Mouse (Mus musculus): ENCODE data around the gene Sptbn4. TPM values are rescaled to one million over a fixed set of nuclear protein-coding genes. Genes with fewer than 3 reads are reported as not detected.

Sptbn4 gene
- polyA plus RNA-seq, 1 experiment from 2014 or later, result 0.26 TPM

DNA sequence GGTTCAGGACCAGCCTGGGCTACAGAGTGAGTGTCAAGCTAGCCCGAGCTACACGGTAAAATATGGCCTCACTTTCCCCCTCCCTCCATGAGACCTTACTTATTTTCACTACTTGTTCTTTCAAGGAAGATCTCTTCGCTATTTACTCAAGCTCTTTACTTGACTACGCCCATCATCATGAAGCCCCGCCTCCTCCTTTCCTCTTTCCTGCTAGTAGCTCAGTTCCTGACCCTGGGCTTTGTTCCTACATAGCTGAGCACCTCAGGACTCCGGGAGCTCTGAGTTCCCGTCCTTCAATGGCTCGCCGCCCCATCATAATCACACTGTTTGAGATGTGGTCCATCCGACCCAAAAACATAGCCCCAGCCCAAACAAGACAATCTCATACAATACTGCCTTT, 14.1 kb downstream of the Sptbn4 start:
- Histone ChIP-seq H3K9ac (replicated peaks) (no peak overlapping the region), H3K4me2 (peak overlapping the region; percentile 6; the same call in 1 of the 2 replicates), H3K9me3 (peaks cover 13% of the 10 kb centered on the region), H3K27me3 (peaks cover 37% of the 10 kb centered on the region), H3K4me3 (replicated peaks) (no peak overlapping the region), H3K27ac (no peak overlapping the region), H3K36me3 (no peaks in the 10 kb centered on the region), H3K4me1 (replicated peaks) (no peaks in the 10 kb centered on the region)
- no peak for ATAC-seq (ENCODE audit: insufficient number of reproducible peaks, insufficient read depth, low FRiP score, low TSS enrichment, low read depth)
- WGBS, result 26% methylated on average over 10 of the region's 10 CpGs

DNA sequence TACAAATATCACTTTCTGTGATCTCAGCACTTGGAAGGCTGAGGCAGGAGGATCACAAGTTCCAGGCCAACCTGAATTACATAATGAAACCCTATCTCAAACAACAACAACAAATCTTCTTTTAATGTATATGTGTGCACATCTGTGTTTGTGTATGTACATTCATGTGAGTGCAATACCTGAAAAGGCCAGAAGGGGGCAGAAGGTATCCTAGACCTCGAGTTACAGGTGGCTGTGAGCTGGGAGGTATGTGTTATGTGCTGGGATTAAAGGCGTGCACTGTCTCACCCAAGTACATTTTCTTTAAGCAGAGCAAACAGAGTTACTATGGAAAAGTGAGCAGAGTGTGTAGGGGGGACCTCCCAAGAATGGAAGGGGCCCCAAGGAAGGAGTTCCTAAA, 18.4 kb downstream of the Sptbn4 start:
- Histone ChIP-seq H3K4me1 (replicated peaks) (no peaks in the 10 kb centered on the region), H3K27ac (no peak overlapping the region), H3K9me3 (peaks cover 9% of the 10 kb centered on the region), H3K9ac (replicated peaks) (no peak overlapping the region), H3K27me3 (peaks cover 19% of the 10 kb centered on the region), H3K4me3 (replicated peaks) (no peak overlapping the region), H3K36me3 (no peaks in the 10 kb centered on the region), H3K4me2 (no peak overlapping the region)
- WGBS, result 66% methylated on average over 2 of the region's 2 CpGs
- ATAC-seq (ENCODE audit: insufficient number of reproducible peaks, insufficient read depth, low FRiP score, low TSS enrichment, low read depth), result no peak

- no peak for ATAC-seq (ENCODE audit: insufficient number of reproducible peaks, insufficient read depth, low FRiP score, low TSS enrichment, low read depth)
- 79% methylated on average over 11 of the region's 11 CpGs for WGBS
- Histone ChIP-seq H3K9ac (replicated peaks) (no peak overlapping the region), H3K27ac (no peak overlapping the region), H3K4me2 (no peak overlapping the region), H3K9me3 (peaks cover 9% of the 10 kb centered on the region), H3K27me3 (peaks cover 11% of the 10 kb centered on the region), H3K4me3 (replicated peaks) (no peak overlapping the region), H3K4me1 (replicated peaks) (no peaks in the 10 kb centered on the region), H3K36me3 (no peaks in the 10 kb centered on the region)
These were observed 19.5 kb downstream of the Sptbn4 start for GRCm38 (mm10) chr7:27428002-27428401.

- no peaks in the 10 kb centered on the region for H3K4me1 ChIP-seq (replicated peaks)
- 85% methylated on average over 1 of the region's 1 CpGs for WGBS
- H3K9me3 ChIP-seq, result peaks cover 9% of the 10 kb centered on the region
- no peak overlapping the region for H3K4me2 ChIP-seq
- ATAC-seq (ENCODE audit: insufficient number of reproducible peaks, insufficient read depth, low FRiP score, low TSS enrichment, low read depth), result no peak
- H3K4me3 ChIP-seq (replicated peaks), result no peak overlapping the region
- H3K27me3 ChIP-seq, result 0 out of 2 replicates have a peak, but pooled peaks cover 7% of the 10 kb centered on the region
- no peak overlapping the region for H3K27ac ChIP-seq
- no peak overlapping the region for H3K9ac ChIP-seq (replicated peaks)
- no peaks in the 10 kb centered on the region for H3K36me3 ChIP-seq
These were observed 20.1 kb downstream of the Sptbn4 start for GRCm38 (mm10) chr7:27427387-27427786.

DNA sequence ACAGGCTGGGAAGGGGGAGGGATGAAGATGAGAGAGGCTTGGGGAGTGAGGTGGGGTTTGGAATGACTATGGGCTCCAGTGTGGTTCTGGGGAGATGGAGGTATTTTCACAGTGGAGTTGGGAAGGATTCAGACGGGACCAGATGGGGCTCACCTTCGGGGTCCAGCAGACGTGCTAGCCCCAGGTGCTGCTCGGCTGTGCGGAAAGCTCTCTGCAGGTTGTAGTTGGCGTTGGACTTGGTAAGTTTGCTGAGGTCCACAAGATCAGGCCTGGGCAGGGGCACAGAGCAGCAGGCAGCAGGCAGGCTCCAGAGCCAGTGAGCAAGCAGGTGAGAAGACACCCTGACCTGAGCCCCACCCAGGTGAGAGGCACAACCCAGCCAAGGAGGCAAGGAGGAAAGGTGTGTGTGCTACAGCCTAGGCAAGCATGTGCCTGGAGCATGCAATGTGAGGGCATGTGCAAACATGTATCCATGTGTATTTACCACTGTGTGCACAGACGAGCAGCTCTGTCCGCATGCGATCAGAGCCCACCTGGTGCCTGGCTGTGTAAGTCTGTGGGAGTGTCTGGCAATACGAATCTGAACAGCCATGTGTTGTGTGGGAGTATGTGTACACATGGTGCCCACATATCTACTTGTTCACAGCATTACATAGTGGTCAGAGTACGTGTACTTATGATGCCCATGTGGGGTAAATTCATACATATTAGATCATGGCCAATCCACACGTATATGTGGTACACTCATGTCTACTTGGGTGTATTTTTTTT, 23.7 kb downstream of the Sptbn4 start:
- Histone ChIP-seq H3K4me2 (no peak overlapping the region), H3K27me3 (0 out of 2 replicates have a peak, but pooled peaks cover 6% of the 10 kb centered on the region), H3K27ac (no peak overlapping the region), H3K4me1 (replicated peaks) (no peaks in the 10 kb centered on the region), H3K36me3 (no peaks in the 10 kb centered on the region), H3K4me3 (replicated peaks) (no peak overlapping the region), H3K9ac (replicated peaks) (no peak overlapping the region), H3K9me3 (peaks cover 6% of the 10 kb centered on the region)
- no peak for ATAC-seq (ENCODE audit: insufficient number of reproducible peaks, insufficient read depth, low FRiP score, low TSS enrichment, low read depth)
- WGBS, result 77% methylated on average over 12 of the region's 12 CpGs

GRCm38 (mm10) chr7:27419101-27419500, 28.4 kb downstream of the Sptbn4 start:
- WGBS, result 68% methylated on average over 3 of the region's 3 CpGs
- Histone ChIP-seq H3K36me3 (no peaks in the 10 kb centered on the region), H3K9ac (replicated peaks) (no peak overlapping the region), H3K9me3 (peaks cover 6% of the 10 kb centered on the region), H3K27me3 (peaks cover 28% of the 10 kb centered on the region), H3K4me3 (replicated peaks) (no peak overlapping the region), H3K4me1 (replicated peaks) (no peaks in the 10 kb centered on the region), H3K4me2 (no peak overlapping the region), H3K27ac (no peak overlapping the region)
- no peak for ATAC-seq (ENCODE audit: insufficient number of reproducible peaks, insufficient read depth, low FRiP score, low TSS enrichment, low read depth)

DNA sequence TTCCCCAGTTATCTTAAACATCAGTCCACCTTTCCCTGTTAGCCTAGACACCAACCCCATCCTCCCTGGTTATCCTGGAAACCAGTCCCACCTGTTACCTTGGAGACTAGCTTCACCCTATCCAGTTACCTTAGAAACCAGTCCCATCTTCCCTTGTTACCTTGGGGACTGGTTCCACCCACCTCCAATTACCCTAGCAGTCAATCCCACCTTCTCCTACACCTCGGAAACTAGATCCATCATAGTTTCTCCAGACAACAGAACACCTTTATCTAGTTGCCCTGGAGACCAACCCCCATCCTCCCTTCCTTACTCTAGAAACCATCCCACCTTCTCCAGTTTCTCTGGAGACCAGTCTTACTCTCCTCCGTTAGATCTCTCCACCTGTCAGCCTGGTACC, 30.3 kb downstream of the Sptbn4 start:
- Histone ChIP-seq H3K36me3 (no peaks in the 10 kb centered on the region), H3K4me3 (replicated peaks) (no peak overlapping the region), H3K4me1 (replicated peaks) (no peaks in the 10 kb centered on the region), H3K27me3 (peaks cover 33% of the 10 kb centered on the region), H3K9me3 (peaks cover 8% of the 10 kb centered on the region), H3K27ac (no peak overlapping the region), H3K9ac (replicated peaks) (no peak overlapping the region), H3K4me2 (no peak overlapping the region)
- ATAC-seq (ENCODE audit: insufficient number of reproducible peaks, insufficient read depth, low FRiP score, low TSS enrichment, low read depth), result no peak
- WGBS, result 74% methylated on average over 2 of the region's 2 CpGs

DNA sequence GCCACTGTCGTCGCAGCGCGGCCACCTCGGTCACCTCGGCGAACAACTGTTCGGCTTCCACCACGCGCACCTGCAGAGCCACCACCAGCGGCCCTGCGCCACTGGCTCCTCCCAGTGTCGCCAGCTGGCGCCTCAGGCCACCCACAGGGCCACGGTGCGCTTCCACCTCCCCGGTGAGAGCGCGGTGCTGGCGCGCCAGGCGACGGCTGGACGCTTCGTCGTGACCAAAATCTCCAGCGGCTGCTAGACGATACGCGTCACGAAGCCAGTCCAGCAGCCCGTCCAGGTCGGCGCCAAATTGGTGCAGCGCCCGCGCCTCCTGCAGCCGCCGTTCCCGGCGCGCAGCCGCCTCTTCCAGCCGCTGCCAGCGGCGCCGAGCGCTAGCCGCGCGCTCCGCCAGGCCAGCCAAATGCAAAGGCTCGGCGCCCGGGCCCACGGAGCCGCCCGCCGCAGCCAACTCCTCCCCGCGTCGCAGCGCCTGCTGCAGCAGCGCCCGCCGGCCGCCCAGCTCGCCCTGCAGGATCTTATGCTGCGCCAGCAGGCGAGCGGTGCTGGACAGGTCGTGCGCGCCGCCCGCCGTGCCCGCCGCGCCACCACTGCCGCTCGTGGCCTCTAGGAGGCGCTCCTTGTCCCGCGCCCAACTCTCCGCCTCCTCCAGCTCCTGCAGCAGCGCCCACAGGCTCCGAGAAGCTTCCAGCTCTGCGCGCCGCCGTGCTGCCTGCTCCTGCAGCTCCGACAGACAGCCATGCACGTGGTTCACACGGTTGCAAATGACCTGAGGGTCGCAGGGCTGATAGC, 38.9 kb downstream of the Sptbn4 start:
- under 1% methylated on average over 88 of the region's 96 CpGs for WGBS
- Histone ChIP-seq H3K27ac (no peak overlapping the region), H3K4me1 (replicated peaks) (peaks cover 21% of the 10 kb centered on the region), H3K27me3 (peaks cover 85% of the 10 kb centered on the region), H3K9ac (replicated peaks) (peak overlapping the region; percentile 44; the same call in 1 of the 2 replicates), H3K36me3 (no peaks in the 10 kb centered on the region), H3K4me3 (replicated peaks) (peak overlapping the region; percentile 51), H3K9me3 (peaks cover 11% of the 10 kb centered on the region), H3K4me2 (peak overlapping the region; percentile 81)
- peak; percentile 69 for ATAC-seq (ENCODE audit: insufficient number of reproducible peaks, insufficient read depth, low FRiP score, low TSS enrichment, low read depth)

DNA sequence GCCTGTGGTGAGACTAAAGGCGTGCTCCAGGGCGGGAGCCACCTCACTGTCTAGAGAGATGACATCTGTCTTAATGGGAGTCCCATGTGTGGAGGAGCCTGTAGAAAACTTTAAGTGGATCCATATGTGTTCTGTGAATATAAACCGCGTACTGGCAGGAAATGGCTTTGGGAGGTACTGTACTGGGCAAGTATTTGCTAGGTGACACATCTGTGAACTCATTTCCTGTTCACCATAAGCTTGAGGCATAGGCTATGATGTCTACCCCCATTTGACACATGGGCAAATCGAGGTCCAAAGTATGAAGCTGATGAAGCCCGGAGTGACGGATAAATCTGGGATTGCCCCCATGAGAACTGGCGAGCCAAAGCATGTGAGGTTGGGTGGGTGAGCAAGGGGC, 39.7 kb downstream of the Sptbn4 start:
- peak overlapping the region; percentile 51 for H3K4me3 ChIP-seq (replicated peaks)
- H3K27me3 ChIP-seq, result peaks cover 86% of the 10 kb centered on the region
- H3K9ac ChIP-seq (replicated peaks), result no peak overlapping the region
- no peak overlapping the region for H3K27ac ChIP-seq
- 31% methylated on average over 8 of the region's 8 CpGs for WGBS
- H3K4me2 ChIP-seq, result peak overlapping the region; percentile 81
- H3K36me3 ChIP-seq, result no peaks in the 10 kb centered on the region
- H3K4me1 ChIP-seq (replicated peaks), result peaks cover 21% of the 10 kb centered on the region
- H3K9me3 ChIP-seq, result peaks cover 19% of the 10 kb centered on the region
- ATAC-seq (ENCODE audit: insufficient number of reproducible peaks, insufficient read depth, low FRiP score, low TSS enrichment, low read depth), result no peak; the same call in 1 of the 2 replicates

- Histone ChIP-seq H3K4me2 (no peak overlapping the region), H3K36me3 (no peaks in the 10 kb centered on the region), H3K27ac (no peak overlapping the region), H3K27me3 (peaks cover 97% of the 10 kb centered on the region), H3K9me3 (peaks cover 16% of the 10 kb centered on the region), H3K4me1 (replicated peaks) (peaks cover 21% of the 10 kb centered on the region), H3K9ac (replicated peaks) (no peak overlapping the region), H3K4me3 (replicated peaks) (no peak overlapping the region)
- ATAC-seq (ENCODE audit: insufficient number of reproducible peaks, insufficient read depth, low FRiP score, low TSS enrichment, low read depth), result no peak
- 82% methylated on average over 7 of the region's 7 CpGs for WGBS
These were observed 41.0 kb downstream of the Sptbn4 start for GRCm38 (mm10) chr7:27406481-27406880.

DNA sequence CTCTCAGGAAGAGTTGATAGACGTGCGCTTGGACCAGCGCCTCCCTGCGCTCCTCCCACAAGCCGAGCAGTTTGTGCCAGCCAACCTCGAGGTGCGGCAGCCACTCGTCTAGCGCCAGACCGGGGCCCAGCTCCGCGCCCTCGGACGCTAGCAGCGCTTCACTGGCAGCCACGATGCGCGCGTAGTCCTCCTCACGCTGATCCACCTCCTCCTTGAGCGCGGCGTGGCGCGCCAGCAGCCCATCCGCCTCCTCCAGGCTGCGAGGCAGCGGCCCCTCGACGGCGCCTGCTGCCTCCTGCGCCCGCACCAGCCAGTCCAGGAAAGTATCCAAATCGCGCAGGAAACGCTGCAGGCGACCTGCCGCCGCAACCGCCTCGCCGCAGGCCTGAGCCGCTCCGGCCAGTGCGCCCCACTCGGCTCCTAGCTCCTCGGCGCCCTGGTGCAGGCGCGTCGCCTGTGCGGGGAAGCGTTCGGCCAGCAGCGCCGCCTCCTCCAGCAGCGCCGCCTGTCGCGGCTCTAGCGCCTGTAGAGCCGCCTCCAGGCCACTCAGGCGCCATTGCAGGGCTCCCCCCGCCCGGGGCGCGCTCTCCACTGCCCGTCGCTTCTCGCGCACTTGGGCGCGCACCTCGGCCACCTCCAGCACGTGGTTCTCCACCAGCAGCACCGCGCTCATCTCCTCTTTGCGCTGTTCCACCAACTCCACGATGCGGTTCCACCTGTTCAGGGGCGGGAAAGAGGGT, 43.1 kb downstream of the Sptbn4 start:
- H3K27me3 ChIP-seq, result peaks cover 98% of the 10 kb centered on the region
- no peak for ATAC-seq (ENCODE audit: insufficient number of reproducible peaks, insufficient read depth, low FRiP score, low TSS enrichment, low read depth)
- H3K36me3 ChIP-seq, result no peaks in the 10 kb centered on the region
- H3K4me3 ChIP-seq (replicated peaks), result peak overlapping the region; percentile 25
- H3K9ac ChIP-seq (replicated peaks), result no peak overlapping the region
- no peak overlapping the region for H3K27ac ChIP-seq
- peaks cover 21% of the 10 kb centered on the region for H3K4me1 ChIP-seq (replicated peaks)
- peaks cover 16% of the 10 kb centered on the region for H3K9me3 ChIP-seq
- 6% methylated on average over 81 of the region's 81 CpGs for WGBS
- H3K4me2 ChIP-seq, result peak overlapping the region; percentile 37
